Mouse (Mus musculus) neural tube, embryonic 14.5 days (tissue): Measurements from ENCODE around the gene Gm28048. TPM values are rescaled to one million over a fixed set of nuclear protein-coding genes. Genes with fewer than 3 reads are reported as not detected.

Experiments
- ATAC-seq: fragments of 200-750 bp; cut with Nextera tagmentation; 2 replicates; pipeline ENCODE4 v1.8.0; 2017; ENCODE audit warnings: low read depth, mild to moderate bottlenecking, moderate TSS enrichment, moderate library complexity
- H3K27ac ChIP-seq: fragments of 300-500 bp; sonication (generic); 2 replicates; pipeline ENCODE4 v1.5.1; 2014; ENCODE audit warnings: low read depth, mild to moderate bottlenecking, control low read depth, low read length, moderate library complexity, mixed read lengths
- H3K27me3 ChIP-seq: fragments of 300-500 bp; sonication (generic); 2 replicates; pipeline ENCODE4 v1.6.1; 2014; ENCODE audit warnings: low read length; ENCODE audit not compliant: control insufficient read depth, insufficient read depth
- H3K36me3 ChIP-seq: fragments of 300-500 bp; sonication (generic); 2 replicates; pipeline ENCODE4 v1.6.1; 2014; ENCODE audit warnings: low read length, mixed read lengths; ENCODE audit not compliant: control insufficient read depth, insufficient read depth
- H3K4me1 ChIP-seq: fragments of 300-500 bp; sonication (generic); 2 replicates; pipeline ENCODE4 v1.6.1; 2014; ENCODE audit warnings: low read length; ENCODE audit not compliant: control insufficient read depth, insufficient read depth
- H3K4me2 ChIP-seq: fragments of 300-500 bp; sonication (generic); 2 replicates; pipeline ENCODE4 v1.6.1; 2014; ENCODE audit warnings: mild to moderate bottlenecking, low read depth, low read length, control low read depth
- H3K4me3 ChIP-seq: fragments of 300-500 bp; sonication (generic); 2 replicates; pipeline ENCODE4 v1.5.1; 2014; ENCODE audit warnings: low read depth, low read length, control low read depth, mixed read lengths
- H3K9ac ChIP-seq: fragments of 300-500 bp; sonication (generic); replicated peaks from 2 replicates; pipeline ENCODE4 v1.6.1; 2014; ENCODE audit warnings: low read depth, mild to moderate bottlenecking, control low read depth, low read length, mixed read lengths
- H3K9me3 ChIP-seq: fragments of 300-500 bp; sonication (generic); 2 replicates; pipeline ENCODE4 v1.6.1; 2016; ENCODE audit warnings: low read length; ENCODE audit not compliant: control insufficient read depth
- WGBS: fragments of 180-500 bp; shearing (Covaris S2); extraction: QIAGEN DNeasy Blood & Tissue Kit; methylation state at CpG from one replicate; pipeline ENCODE4 v1.1.7; 2014; 5-methylcytosine and 5-hydroxymethylcytosine counted together
- polyA plus RNA-seq: library from polyadenylated mRNA; unstranded; fragments of >200 nt; fragmentation: Nextera tagmentation; extraction: Ambion mirVana; gene quantifications from 2 replicates; pipeline ENCODE4 v1.2.1, GENCODE M21; 2014

Gene Gm28048
- polyA plus RNA-seq, 1 experiment from 2014 or later: 1.7 TPM

- no peak overlapping the region for H3K27ac ChIP-seq
- no peak overlapping the region for H3K4me3 ChIP-seq
- 71% methylated on average over 6 of the region's 6 CpGs for WGBS
- H3K36me3 ChIP-seq: no peaks in the 10 kb centered on the region
- H3K27me3 ChIP-seq: no peaks in the 10 kb centered on the region
- no peak overlapping the region for H3K4me2 ChIP-seq
- peaks cover 11% of the 10 kb centered on the region; the same call in 1 of the 2 replicates for H3K9me3 ChIP-seq
- no peaks in the 10 kb centered on the region for H3K4me1 ChIP-seq
- no peak overlapping the region for H3K9ac ChIP-seq
- ATAC-seq: no peak
These were observed 12.4 kb downstream of the Gm28048 start for GRCm38 (mm10) chr11:22969486-22969885.

- WGBS: 85% methylated on average over 4 of the region's 4 CpGs
- H3K4me1 ChIP-seq: no peaks in the 10 kb centered on the region
- no peaks in the 10 kb centered on the region for H3K27me3 ChIP-seq
These were observed 16.4 kb downstream of the Gm28048 start for GRCm38 (mm10) chr11:22965503-22965902.

GRCm38 (mm10) chr11:22964401-22964800, 17.5 kb downstream of the Gm28048 start:
- Histone ChIP-seq H3K27ac (no peak overlapping the region), H3K9ac (no peak overlapping the region), H3K9me3 (0 out of 2 replicates have a peak, but pooled peaks cover 2% of the 10 kb centered on the region), H3K36me3 (no peaks in the 10 kb centered on the region), H3K27me3 (no peaks in the 10 kb centered on the region), H3K4me3 (no peak overlapping the region), H3K4me2 (no peak overlapping the region), H3K4me1 (no peaks in the 10 kb centered on the region)
- 75% methylated on average over 4 of the region's 4 CpGs for WGBS
- no peak for ATAC-seq

More at GRCm38 (mm10) chr11:22965503-22965902, 16.4 kb downstream of the Gm28048 start:
- no peak overlapping the region for H3K4me3 ChIP-seq
- no peak overlapping the region for H3K9ac ChIP-seq
- no peak for ATAC-seq
- 0 out of 2 replicates have a peak, but pooled peaks cover 2% of the 10 kb centered on the region for H3K9me3 ChIP-seq
- H3K27ac ChIP-seq: no peak overlapping the region
- no peaks in the 10 kb centered on the region for H3K36me3 ChIP-seq
- no peak overlapping the region for H3K4me2 ChIP-seq

- no peaks in the 10 kb centered on the region for H3K4me1 ChIP-seq
- H3K9ac ChIP-seq: no peak overlapping the region
- H3K4me2 ChIP-seq: no peak overlapping the region
- H3K36me3 ChIP-seq: no peaks in the 10 kb centered on the region
- 90% methylated on average over 1 of the region's 1 CpGs for WGBS
- H3K27me3 ChIP-seq: no peaks in the 10 kb centered on the region
- ATAC-seq: no peak
- H3K9me3 ChIP-seq: 0 out of 2 replicates have a peak, but pooled peaks cover 2% of the 10 kb centered on the region
- H3K4me3 ChIP-seq: no peak overlapping the region
- H3K27ac ChIP-seq: no peak overlapping the region
These were observed 19.8 kb downstream of the Gm28048 start for GRCm38 (mm10) chr11:22962101-22962500.

GRCm38 (mm10) chr11:22957791-22958374, 24.0 kb downstream of the Gm28048 start:
- 94% methylated on average over 4 of the region's 4 CpGs for WGBS
- ATAC-seq: no peak
- H3K4me1 ChIP-seq: no peaks in the 10 kb centered on the region
- no peak overlapping the region for H3K4me2 ChIP-seq
- no peak overlapping the region for H3K27ac ChIP-seq
- no peaks in the 10 kb centered on the region for H3K9me3 ChIP-seq
- H3K9ac ChIP-seq: no peak overlapping the region
- no peaks in the 10 kb centered on the region for H3K27me3 ChIP-seq
- H3K4me3 ChIP-seq: no peak overlapping the region
- no peaks in the 10 kb centered on the region for H3K36me3 ChIP-seq

- Histone ChIP-seq H3K27me3 (no peaks in the 10 kb centered on the region), H3K4me2 (no peak overlapping the region), H3K36me3 (no peaks in the 10 kb centered on the region), H3K27ac (no peak overlapping the region), H3K4me1 (no peaks in the 10 kb centered on the region), H3K9ac (no peak overlapping the region), H3K9me3 (no peaks in the 10 kb centered on the region), H3K4me3 (no peak overlapping the region)
- ATAC-seq: no peak
- 76% methylated on average over 4 of the region's 4 CpGs for WGBS
These were observed 25.1 kb downstream of the Gm28048 start for GRCm38 (mm10) chr11:22956830-22957229.

- ATAC-seq: no peak
- H3K4me2 ChIP-seq: no peak overlapping the region
- H3K27ac ChIP-seq: no peak overlapping the region
- H3K9ac ChIP-seq: no peak overlapping the region
- 97% methylated on average over 6 of the region's 6 CpGs for WGBS
- H3K4me3 ChIP-seq: no peak overlapping the region
- no peaks in the 10 kb centered on the region for H3K36me3 ChIP-seq
- H3K4me1 ChIP-seq: no peaks in the 10 kb centered on the region
- no peaks in the 10 kb centered on the region for H3K27me3 ChIP-seq
- H3K9me3 ChIP-seq: no peaks in the 10 kb centered on the region
These were observed 25.5 kb downstream of the Gm28048 start for GRCm38 (mm10) chr11:22956346-22956745.

GRCm38 (mm10) chr11:22952668-22953067, 29.2 kb downstream of the Gm28048 start:
- no peak overlapping the region for H3K27ac ChIP-seq
- no peaks in the 10 kb centered on the region for H3K4me1 ChIP-seq
- WGBS: 95% methylated on average over 7 of the region's 7 CpGs
- no peak overlapping the region for H3K4me3 ChIP-seq
- H3K36me3 ChIP-seq: no peaks in the 10 kb centered on the region
- no peak for ATAC-seq
- no peak overlapping the region for H3K4me2 ChIP-seq
- no peak overlapping the region for H3K9ac ChIP-seq
- H3K27me3 ChIP-seq: no peaks in the 10 kb centered on the region
- H3K9me3 ChIP-seq: no peaks in the 10 kb centered on the region

GRCm38 (mm10) chr11:22950131-22950530, 31.8 kb downstream of the Gm28048 start:
- 92% methylated on average over 6 of the region's 6 CpGs for WGBS
- ATAC-seq: no peak
- no peak overlapping the region for H3K27ac ChIP-seq
- H3K9me3 ChIP-seq: no peaks in the 10 kb centered on the region
- H3K36me3 ChIP-seq: no peaks in the 10 kb centered on the region
- no peaks in the 10 kb centered on the region for H3K27me3 ChIP-seq
- no peaks in the 10 kb centered on the region for H3K4me1 ChIP-seq
- no peak overlapping the region for H3K4me3 ChIP-seq
- H3K4me2 ChIP-seq: no peak overlapping the region
- H3K9ac ChIP-seq: no peak overlapping the region
